Mouse (Mus musculus): ENCODE data around the gene Fahd1.
A peak's percentile ranks its signal among the peaks of the same experiment; 100 is the strongest.

Gene Fahd1

DNA sequence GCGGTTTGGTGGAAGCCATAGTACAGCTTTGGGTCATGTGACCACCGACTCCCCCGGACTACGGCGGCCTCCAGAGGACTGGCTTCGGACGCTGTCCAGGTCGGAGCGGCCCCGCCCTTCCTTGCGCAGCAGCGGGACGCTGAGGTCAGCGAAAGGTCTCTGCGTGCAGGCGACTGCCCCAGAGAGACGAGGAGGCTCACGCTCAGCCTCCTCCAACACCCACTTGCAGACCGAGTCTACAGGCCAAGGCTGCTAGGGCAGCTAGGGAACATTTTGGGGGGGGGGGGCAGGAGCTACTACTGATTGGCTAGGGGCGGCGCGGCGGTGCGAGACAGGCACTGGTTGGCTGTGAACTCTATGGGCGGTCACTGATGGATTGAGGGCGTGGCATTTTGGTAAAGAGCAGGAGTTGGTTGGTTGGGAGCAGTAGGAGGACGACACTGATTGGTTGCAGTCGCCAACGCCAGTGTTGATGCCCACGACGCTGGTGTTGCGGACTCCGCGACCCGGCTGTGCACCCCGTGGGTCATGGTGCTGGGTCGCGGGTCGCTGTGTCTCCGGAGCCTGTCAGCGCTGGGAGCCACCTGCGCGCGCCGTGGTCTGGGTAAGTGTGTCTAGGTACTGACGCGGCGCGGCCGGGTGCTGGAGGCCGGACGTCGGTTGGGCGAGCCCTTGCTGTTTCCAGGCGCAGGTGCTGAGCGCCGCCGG is at the start of gene Fahd1:
TSS of gene Fahd1 (minus strand) at position 300 of the 708 bp plus-strand sequence.
- DNase-seq (ENCODE audit: low read depth) = peak; percentile 97

DNA sequence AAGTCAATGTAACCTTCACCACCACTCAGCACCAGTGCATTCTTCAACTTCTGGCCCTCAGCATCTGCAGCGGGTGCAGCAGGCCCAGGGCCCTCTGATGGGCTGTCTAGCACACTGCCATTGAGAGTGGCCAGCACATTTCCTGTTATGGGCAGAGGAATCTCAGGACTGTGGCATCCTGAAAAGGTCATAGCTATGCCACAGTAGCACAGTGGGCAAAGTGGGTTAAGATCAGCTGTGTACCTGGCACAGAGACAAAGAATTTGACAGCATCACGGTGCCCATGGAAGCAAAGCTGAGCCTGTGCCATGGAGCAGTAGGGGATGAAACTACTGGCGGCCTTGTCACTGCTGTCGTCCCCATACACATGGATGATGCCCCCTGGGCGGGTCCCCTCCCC is 49.0 kb upstream of the Fahd1 start:
- no peak for DNase-seq (ENCODE audit: low read depth)

DNA sequence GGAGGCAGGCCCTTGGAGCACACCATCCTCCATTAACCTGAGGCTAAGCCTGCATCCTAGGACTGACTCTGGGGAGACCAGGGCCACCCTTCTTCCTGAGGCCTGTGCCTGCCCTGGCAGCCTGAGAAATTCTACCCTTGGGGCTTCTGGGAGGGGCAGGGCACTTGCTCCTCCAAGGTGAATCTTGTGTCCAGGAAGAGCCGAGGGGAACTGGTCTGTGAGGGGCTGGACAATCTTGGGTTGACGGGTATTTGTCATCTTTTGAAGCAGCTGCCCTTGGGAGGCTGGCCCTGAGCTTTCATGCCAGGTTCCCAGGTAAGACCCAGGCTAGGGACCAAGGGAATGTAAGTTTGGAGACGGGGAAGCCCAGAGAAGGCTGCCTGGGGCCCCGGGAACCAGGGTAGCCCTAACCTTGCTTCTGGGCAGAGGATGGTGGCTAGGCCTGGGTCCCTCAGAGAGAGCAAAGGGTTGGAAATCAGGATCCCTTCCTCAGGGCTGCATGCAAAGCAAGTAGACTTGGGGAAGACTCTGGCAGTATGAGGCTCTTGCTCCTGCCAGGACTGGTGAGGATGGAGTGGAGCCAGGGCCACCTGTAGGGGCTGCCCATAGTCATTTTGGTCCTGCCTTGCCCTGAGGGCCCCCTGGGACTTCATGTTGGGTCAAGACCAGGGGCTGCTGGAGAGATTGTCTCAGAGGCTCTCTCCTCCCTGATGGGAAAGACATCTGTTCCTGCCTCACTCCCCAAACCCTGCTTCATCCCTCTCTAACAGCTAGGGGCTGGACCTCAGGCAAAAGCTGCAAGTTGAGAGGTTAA is 48.1 kb upstream of the Fahd1 start:
- no peak for DNase-seq (ENCODE audit: low read depth)

DNA sequence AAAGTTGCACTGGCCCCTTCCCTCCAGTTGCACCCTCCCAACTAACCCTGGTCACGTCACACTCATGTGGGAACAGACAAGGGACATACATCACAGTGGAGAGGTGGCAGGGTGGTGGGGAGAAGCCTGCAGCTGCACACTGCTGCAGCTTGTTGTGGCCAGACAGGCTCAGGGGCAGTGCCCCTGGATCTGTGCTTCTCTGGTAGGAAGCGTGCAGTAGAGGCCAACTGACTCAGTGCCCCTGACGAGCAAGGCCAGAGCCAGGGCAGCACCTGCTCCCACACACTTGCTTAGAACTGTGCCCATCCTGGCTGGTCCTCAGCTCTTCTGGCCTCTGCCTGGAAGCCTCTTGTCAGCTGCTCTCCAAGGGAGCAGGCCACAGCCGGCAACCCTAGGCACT is 47.4 kb upstream of the Fahd1 start:
- no peak for DNase-seq (ENCODE audit: low read depth)

DNA sequence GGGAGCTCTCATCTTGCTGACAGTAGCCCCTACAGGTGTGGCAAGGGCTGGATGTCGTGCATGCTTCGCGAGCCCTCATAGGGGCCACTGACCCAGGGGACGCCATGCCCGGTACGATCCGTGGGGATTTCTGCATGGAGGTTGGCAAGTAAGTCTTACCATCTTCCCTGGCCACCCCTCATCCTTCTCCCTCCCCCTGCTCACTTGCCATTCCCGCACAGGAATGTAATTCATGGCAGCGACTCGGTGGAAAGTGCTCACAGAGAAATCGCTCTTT is 46.8 kb upstream of the Fahd1 start:
- DNase-seq (ENCODE audit: low read depth) = no peak

DNA sequence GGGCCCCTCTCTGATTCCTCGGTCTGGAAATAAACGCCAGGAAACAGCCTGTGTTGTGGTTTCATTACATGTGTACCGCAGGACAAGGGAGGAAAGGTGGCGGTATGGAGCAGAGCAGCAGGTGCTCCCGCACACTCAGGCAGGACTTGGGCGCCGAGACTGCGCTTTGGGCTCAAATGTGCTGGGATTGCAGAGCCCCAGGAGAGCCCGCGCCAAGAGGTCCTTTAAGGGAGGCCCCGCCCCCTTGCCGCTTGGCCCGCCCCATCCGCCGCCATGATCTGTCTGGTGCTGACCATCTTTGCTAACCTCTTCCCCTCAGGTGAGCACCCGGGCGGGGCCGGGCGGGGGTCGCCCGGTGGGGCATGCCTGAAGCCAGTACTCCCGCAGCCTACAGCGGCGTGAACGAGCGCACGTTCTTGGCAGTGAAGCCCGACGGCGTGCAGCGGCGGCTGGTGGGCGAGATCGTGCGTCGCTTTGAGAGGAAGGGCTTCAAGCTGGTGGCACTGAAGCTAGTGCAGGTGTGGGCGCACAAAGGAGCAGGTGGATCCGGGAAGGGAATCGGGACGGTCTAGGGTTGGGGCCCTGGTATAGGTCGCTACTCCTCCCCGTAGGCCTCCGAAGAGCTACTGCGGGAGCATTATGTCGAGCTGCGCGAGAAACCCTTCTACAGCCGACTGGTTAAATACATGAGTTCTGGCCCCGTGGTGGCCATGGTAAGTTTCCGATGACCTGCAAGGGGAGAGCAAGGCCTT is 46.3 kb upstream of the Fahd1 start, which contains the start of gene Nme3:
TSS of gene Nme3 (plus strand) at position 260 of the 752 bp plus-strand sequence.
- DNase-seq (ENCODE audit: low read depth) = no peak

DNA sequence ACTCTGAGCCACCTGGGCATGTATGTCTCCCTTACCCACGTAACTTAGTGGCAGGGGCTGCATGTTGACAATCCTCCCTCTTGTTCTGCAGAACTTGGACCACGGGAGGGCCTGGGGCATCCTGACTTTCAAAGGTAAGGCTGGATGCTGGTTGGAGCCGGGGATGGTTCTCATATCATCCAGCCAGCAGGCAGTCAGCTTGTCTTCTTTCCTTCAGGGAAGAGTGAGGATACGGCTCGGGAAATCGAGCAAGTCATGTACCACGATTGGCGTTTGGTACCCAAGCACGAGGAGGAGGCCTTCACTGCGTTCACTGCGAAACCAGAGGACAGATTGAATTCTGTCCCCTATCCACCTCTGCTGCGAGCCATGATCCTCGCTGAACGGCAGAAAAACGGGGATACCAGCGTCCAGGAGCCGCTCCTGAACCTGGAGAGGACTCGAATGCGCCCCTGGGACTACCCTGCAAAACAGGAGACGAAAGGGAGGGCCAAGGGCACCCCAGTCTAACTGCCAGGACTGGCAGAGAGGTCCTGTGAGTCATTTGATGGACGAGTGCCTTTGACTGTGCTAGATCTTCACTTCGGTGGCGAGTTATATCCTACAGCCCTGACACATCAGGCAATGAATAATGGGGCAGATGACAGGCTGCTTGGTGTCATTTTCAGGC is 45.5 kb upstream of the Fahd1 start:
- no peak for DNase-seq (ENCODE audit: low read depth)

DNA sequence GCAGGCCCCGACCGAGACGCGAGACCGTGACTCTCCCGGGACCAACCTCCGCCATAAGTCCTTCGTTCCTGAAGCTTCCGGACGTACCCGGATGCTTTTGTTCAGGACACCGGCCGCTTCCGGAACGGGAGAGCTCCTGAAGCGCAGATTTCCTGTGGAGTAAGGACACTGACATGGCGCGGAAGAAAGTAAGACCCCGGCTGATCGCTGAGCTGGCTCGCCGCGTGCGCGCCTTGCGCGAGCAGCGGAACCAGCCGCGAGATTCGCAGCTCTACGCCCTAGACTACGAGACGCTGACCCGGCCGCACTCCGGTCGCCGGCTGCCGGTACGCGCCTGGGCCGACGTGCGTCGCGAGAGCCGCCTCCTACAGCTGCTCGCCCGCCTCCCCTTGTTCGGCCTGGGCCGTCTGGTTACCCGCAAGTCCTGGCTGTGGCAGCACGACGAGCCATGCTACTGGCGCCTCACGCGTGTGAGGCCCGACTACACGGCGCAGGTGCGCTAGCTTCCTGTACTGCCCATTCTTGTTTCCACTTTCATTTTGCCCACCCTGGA is 44.9 kb upstream of the Fahd1 start, which contains the start of the genes Eme2 and Mrps34:
TSS of gene Eme2 (minus strand) at position 93 of the 553 bp plus-strand sequence.
TSS of gene Mrps34 (plus strand) at position 122 of the 553 bp plus-strand sequence.
- DNase-seq (ENCODE audit: low read depth) = peak; percentile 60

DNA sequence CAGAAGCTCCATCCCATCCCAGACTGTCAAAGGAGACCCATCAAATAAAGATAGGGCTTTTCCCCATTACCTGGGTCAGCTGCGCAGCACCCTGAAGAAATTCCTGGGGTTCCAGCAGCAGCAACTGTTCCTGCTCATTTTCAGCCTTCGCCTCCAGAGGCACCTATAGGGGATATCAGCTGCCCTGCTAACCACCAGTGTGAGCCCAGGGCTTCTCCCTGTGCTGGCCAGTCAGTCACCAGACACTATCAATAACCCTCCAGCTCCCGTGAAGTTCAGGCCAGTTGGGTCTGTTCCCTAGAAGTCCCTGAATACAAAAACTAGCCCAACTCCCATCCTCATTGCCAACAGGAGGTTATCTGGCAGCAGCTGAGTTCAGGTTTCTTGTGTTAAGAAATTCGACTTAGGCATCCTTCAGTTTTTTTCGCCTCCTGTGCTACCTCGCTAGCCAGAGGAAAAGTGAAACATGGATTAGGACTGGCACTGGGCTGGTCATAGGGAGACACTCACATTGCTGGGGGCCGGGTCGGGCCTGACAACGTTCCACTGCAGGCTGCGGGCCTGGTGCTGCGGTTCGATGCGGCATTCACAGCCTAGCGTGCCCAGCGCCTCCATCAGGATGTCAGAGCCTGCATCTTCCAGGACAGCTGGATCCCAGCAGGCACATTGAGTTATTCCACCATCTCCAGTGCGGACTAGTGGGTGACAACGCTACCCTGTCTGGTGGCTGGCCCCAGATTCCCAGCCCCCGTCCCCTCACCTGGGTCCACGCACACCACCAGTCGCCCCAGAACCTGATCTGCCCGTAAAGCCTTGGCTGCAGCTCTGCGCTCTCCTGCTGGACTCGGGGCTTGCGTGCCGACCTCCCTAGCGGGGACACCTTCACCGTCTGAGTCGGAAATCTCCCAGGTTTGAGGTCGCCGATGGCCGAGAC is 44.2 kb upstream of the Fahd1 start:
- no peak for DNase-seq (ENCODE audit: low read depth)

DNA sequence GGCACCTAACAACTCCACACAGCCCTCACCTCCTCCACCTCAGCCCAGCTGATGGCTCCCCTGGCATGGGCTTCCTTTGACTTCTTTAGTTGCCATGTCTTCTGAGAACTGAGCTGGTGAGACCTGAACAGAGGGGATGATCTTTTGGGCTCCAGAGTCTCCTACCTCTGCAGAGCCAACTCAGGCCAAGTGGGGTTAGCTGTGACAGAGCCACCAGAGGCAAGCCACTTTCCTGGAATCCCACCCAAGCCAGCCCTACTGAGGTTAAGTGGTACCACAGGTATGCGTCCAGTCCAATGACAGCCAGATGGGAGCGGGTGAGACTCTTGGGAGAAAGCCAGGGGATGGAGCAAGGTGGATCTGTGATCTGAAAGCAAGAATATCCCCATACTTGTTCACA is 43.1 kb upstream of the Fahd1 start:
- no peak for DNase-seq (ENCODE audit: low read depth)

DNA sequence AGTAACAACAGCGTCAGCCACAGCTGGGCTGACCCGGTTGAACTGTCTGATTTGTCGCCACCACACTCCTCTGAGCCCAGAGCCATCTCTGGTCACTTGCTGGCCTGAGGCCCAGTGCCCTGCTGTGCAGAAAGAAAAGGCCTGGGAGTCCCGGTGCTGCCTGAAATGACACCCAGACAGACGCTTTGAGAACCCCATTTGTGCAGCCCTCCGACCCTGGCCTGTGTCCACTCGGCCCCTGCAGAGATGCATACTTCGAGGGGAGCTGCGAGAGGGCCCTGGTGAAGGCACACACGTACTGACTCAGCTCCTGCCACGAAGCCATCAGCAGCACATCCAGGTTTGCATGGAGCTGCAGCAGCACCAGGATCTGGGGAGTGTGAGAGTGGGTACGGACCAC is 42.6 kb upstream of the Fahd1 start:
- DNase-seq (ENCODE audit: low read depth) = no peak

DNA sequence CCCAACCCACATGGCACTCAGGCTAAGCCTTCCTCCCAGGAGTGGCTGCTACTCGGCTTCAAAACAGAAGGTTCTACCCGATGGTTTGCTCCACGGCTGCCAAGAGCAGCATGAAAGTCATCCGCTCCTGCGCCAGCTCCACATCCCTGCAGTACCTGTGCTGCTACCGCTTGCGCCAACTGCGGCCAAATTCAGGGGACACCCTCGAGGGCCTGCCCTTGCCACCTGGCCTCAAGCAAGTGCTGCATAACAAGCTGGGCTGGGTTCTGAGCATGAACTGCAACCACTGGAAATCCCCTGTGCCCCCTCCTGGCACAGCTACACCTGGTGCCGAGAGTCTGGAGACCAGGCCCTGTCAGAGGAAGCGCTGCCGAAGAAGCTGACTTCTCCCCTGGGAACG is 41.2 kb upstream of the Fahd1 start:
- DNase-seq (ENCODE audit: low read depth) = no peak

DNA sequence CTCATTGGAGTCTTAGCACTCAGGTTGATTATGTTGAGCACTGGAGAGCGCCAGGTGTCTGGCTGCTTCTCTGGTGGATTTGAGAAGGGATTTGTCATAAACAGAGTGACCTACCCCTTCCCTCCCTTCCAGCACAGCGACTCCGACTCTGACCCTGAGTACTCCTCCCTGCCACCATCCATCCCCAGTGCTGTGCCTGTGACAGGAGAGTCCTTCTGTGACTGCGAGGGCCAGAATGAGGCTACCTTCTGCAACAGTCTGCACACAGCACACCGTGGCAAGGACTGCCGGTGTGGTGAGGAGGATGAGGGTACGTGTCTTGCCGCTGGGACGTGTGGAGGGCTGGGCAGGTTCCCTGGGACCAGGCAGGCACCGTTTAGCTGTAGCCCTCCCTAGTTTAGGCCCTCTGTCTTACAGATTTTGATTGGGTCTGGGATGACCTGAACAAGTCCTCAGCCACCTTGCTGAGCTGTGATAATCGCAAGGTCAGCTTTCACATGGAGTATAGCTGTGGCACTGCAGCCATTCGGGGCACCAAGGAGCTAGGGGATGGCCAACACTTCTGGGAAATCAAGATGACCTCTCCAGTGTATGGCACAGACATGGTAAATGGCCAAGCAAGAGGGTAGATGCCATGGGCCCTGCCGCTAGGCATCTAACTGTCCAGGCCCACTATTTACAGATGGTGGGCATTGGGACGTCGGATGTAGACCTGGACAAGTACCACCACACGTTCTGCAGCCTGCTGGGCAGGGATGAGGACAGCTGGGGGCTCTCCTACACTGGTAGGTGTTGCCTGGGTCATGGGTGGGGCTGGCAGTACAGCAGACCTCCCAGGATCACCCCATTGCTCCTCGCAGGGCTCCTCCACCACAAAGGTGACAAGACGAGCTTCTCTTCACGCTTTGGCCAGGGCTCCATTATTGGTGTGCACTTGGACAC is 40.3 kb upstream of the Fahd1 start:
- DNase-seq (ENCODE audit: low read depth) = no peak

DNA sequence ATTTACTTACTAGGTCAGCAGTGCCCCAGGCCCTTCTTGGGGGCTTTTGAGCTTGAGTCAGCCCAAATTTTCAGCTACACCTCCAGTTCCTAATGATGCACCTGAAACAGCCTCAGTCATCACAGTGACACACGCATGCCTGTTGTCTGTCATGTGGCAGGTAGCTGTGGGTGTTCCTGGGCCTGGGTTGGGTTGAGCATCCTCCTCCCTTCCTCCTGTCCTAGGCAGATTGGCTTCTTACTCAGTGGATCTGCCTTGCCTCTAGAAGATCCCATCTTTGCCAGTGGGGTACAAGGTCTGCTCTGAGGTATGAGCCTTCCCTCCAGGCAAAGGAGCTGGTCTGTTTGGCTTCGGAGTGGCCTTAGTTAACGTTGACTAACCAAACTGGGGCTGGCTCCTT is 38.7 kb upstream of the Fahd1 start:
- no peak for DNase-seq (ENCODE audit: low read depth)

DNA sequence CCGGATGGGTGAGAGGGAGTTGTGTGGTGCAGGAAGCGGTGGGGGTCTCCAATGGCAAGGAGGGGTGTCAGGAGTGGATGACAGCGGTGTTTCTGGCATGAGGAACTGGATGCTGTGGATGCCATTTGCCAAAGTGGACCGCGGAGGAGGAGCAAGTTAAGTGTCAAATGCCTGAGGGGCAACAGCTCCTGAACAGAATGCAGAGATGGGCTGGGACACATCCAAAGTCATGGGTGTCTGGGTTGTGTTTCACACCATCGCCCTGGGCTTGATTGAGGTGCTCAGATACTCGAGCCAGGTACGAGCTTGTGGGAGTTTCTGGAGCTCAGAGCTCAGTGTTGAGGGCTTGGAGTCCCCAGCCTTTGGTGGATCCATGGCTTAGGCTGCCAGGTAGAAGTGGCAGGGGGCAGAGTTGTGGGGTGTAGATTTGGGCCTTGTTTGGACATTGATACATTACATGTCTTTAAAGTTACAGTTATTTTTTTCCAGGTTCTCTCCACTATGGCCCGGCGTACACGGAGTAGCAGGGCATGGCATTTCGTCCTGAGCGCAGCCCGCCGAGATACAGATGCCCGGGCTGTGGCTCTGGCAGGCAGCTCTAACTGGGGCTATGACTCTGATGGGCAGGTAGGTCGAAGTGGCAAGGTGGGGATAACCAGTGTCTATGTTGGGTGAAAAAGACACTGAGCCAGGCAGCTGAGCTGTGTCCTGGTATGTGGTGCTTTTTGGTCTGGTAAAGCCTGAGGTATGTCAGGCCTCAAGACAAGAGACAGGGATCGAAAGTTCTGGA is 37.3 kb upstream of the Fahd1 start:
- DNase-seq (ENCODE audit: low read depth) = no peak

DNA sequence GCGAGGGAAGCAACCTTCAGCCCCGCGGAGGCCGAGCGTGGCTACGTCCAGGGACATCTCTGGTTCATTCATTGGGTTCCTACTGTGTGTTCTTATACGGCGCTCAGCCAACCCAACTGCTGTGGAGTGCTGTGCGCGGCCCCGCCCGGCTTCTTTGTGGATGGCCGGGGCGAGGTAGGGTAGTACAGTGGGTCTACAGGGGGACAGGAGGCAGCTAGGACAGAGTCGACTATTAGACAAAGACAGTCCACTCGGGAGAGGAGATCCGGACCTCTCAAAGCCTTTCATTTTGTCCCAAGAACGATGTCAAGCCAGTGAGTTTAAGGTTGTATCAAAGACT is 36.7 kb upstream of the Fahd1 start:
- DNase-seq (ENCODE audit: low read depth) = no peak

DNA sequence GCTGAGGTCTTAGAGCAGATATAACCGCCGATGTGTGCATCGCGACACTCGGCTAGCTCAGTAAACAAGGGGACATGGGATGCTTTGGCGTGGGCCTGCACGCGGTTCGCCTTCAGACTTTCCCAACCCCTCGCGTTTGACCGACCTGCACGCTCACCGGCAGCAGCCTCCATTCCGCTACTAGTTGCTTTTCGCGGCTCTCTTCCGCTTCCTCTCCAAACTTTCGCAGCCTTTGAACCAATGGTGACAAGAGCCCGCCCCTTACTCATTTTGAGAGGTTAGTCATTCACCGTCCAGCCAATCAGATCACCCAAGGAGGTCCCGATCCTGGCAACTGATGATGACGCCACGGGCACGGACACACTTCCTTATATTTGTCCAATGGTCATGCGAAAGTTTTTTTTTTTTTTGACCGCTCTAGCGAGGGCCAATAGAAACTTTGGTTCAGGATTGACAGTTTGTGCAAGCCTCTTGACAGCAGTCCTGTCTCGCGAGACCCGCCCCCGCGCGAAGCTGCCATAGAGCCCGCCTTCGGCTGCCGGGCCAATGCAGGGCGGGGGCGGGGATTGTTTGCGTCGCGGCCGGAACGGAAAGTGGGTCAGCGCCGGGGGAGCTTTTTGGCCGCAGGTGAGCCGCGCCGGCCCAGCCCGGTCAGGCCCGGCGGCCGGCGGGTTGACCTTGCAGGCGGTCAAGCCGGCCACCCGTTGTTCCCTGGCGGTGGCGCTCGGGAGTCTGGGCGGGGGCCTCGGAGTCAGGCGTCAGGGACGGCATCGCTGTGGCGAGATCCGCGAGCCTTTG is 36.2 kb upstream of the Fahd1 start, which contains the start of the genes Nubp2 and Spsb3:
TSS of gene Nubp2 (minus strand) at position 216 of the 798 bp plus-strand sequence.
TSS of gene Spsb3 (plus strand) at position 510 of the 798 bp plus-strand sequence.
- peak; percentile 99 for DNase-seq (ENCODE audit: low read depth)
